Mouse (Mus musculus): Measurements from ENCODE around the gene Rasip1. TPM values are rescaled to one million over a fixed set of nuclear protein-coding genes. Genes with fewer than 3 reads are reported as not detected.

The Rasip1 gene
- polyA plus RNA-seq, 1 experiment, result 0.37 TPM

GRCm38 (mm10) chr7:45665303-45666138 lies 38.2 kb downstream of the Rasip1 start:
- TF ChIP-seq POLR2A (IDR thresholded peaks at IDR 0.05; ENCODE audit: low read depth, low read length), result no peak
- no peak for TF ChIP-seq CTCF (IDR thresholded peaks at IDR 0.05; ENCODE audit: borderline replicate concordance, insufficient read depth, low read length)
- H3K27ac ChIP-seq (ENCODE audit: insufficient read depth, low read length), result no peak overlapping the region
- H3K4me3 ChIP-seq (ENCODE audit: insufficient read depth, low read length), result no peak overlapping the region
- H3K4me1 ChIP-seq (ENCODE audit: control insufficient read depth, insufficient read depth, low read length), result no peaks in the 10 kb centered on the region

- Histone ChIP-seq H3K4me1 (ENCODE audit: control insufficient read depth, insufficient read depth, low read length) (no peaks in the 10 kb centered on the region), H3K27ac (ENCODE audit: insufficient read depth, low read length) (no peak within 1 kb of the TSS), H3K4me3 (ENCODE audit: insufficient read depth, low read length) (no peak within 1 kb of the TSS)
- TF ChIP-seq CTCF (IDR thresholded peaks at IDR 0.05; ENCODE audit: borderline replicate concordance, insufficient read depth, low read length) (no peak), POLR2A (IDR thresholded peaks at IDR 0.05; ENCODE audit: low read depth, low read length) (no peak)
Observed at GRCm38 (mm10) chr7:45666161-45666560, 38.9 kb downstream of the Rasip1 start, which contains the start of gene Fut2. Gene Fut2, minus strand, starts transcription at chr7:45666394.

- Histone ChIP-seq H3K4me3 (ENCODE audit: insufficient read depth, low read length) (no peak overlapping the region), H3K4me1 (ENCODE audit: control insufficient read depth, insufficient read depth, low read length) (no peaks in the 10 kb centered on the region), H3K27ac (ENCODE audit: insufficient read depth, low read length) (no peak overlapping the region)
- TF ChIP-seq CTCF (IDR thresholded peaks at IDR 0.05; ENCODE audit: borderline replicate concordance, insufficient read depth, low read length), result no peak
- no peak for TF ChIP-seq POLR2A (IDR thresholded peaks at IDR 0.05; ENCODE audit: low read depth, low read length)
Observed at GRCm38 (mm10) chr7:45667761-45668160, 40.5 kb downstream of the Rasip1 start.

- no peak overlapping the region for H3K4me3 ChIP-seq (ENCODE audit: insufficient read depth, low read length)
- H3K4me1 ChIP-seq (ENCODE audit: control insufficient read depth, insufficient read depth, low read length), result no peaks in the 10 kb centered on the region
- no peak overlapping the region for H3K27ac ChIP-seq (ENCODE audit: insufficient read depth, low read length)
- TF ChIP-seq CTCF (IDR thresholded peaks at IDR 0.05; ENCODE audit: borderline replicate concordance, insufficient read depth, low read length) (no peak), POLR2A (IDR thresholded peaks at IDR 0.05; ENCODE audit: low read depth, low read length) (no peak)
Observed at GRCm38 (mm10) chr7:45668921-45669320, 41.6 kb downstream of the Rasip1 start.

GRCm38 (mm10) chr7:45677627-45678295 lies 50.5 kb downstream of the Rasip1 start:
- TF ChIP-seq POLR2A (IDR thresholded peaks at IDR 0.05; ENCODE audit: low read depth, low read length) (no peak), CTCF (IDR thresholded peaks at IDR 0.05; ENCODE audit: borderline replicate concordance, insufficient read depth, low read length) (no peak)
- no peaks in the 10 kb centered on the region for H3K4me1 ChIP-seq (ENCODE audit: control insufficient read depth, insufficient read depth, low read length)
- no peak overlapping the region for H3K27ac ChIP-seq (ENCODE audit: insufficient read depth, low read length)
- H3K4me3 ChIP-seq (ENCODE audit: insufficient read depth, low read length), result no peak overlapping the region

GRCm38 (mm10) chr7:45678513-45678912 lies 51.2 kb downstream of the Rasip1 start:
- Histone ChIP-seq H3K27ac (ENCODE audit: insufficient read depth, low read length) (no peak overlapping the region), H3K4me1 (ENCODE audit: control insufficient read depth, insufficient read depth, low read length) (no peaks in the 10 kb centered on the region), H3K4me3 (ENCODE audit: insufficient read depth, low read length) (no peak overlapping the region)
- TF ChIP-seq POLR2A (IDR thresholded peaks at IDR 0.05; ENCODE audit: low read depth, low read length) (no peak), CTCF (IDR thresholded peaks at IDR 0.05; ENCODE audit: borderline replicate concordance, insufficient read depth, low read length) (no peak)

GRCm38 (mm10) chr7:45679966-45680621 lies 52.8 kb downstream of the Rasip1 start:
- Histone ChIP-seq H3K27ac (ENCODE audit: insufficient read depth, low read length) (peak overlapping the region; percentile 62), H3K4me1 (ENCODE audit: control insufficient read depth, insufficient read depth, low read length) (no peaks in the 10 kb centered on the region), H3K4me3 (ENCODE audit: insufficient read depth, low read length) (no peak overlapping the region)
- TF ChIP-seq CTCF (IDR thresholded peaks at IDR 0.05; ENCODE audit: borderline replicate concordance, insufficient read depth, low read length), result no peak
- TF ChIP-seq POLR2A (IDR thresholded peaks at IDR 0.05; ENCODE audit: low read depth, low read length), result peak; percentile 55

GRCm38 (mm10) chr7:45681046-45681736 lies 53.9 kb downstream of the Rasip1 start:
- Histone ChIP-seq H3K4me3 (ENCODE audit: insufficient read depth, low read length) (no peak overlapping the region), H3K4me1 (ENCODE audit: control insufficient read depth, insufficient read depth, low read length) (no peaks in the 10 kb centered on the region), H3K27ac (ENCODE audit: insufficient read depth, low read length) (no peak overlapping the region)
- TF ChIP-seq CTCF (IDR thresholded peaks at IDR 0.05; ENCODE audit: borderline replicate concordance, insufficient read depth, low read length) (no peak), POLR2A (IDR thresholded peaks at IDR 0.05; ENCODE audit: low read depth, low read length) (no peak)
